Mouse (Mus musculus) small intestine, adult 10 weeks (tissue): ENCODE data around the gene Prr11. TPM values are rescaled to one million over a fixed set of nuclear protein-coding genes. Genes with fewer than 3 reads are reported as not detected.

Experiments used
- polyA plus RNA-seq: library from polyadenylated mRNA; stranded (reverse); fragments of 350-450 nt; fragmentation: Illumina TruSeq; extraction: RNeasy Lipid Tissue Mini Kit (QIAGEN cat#74804); gene quantifications from one replicate; pipeline ENCODE4 v1.2.3, GENCODE M21; 2014; ENCODE audit warnings: low replicate concordance

Prr11 gene
- 15.3 TPM for polyA plus RNA-seq

DNA sequence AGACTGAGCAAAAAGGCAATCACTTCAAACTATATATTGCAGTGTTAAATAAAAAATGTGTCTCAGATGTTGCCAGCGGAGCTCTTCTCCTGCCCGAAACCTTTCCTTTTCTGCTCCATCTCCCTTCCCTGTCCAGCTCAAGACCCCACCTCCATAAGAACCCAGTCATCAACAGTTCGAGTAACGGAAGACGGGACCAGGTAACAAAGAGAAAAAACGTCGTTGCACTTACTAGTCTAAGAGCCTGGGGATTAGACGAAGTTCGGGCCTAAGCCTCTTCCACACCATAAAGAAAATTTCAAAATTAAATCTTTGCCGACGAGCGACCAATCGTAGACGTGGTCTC is at the start of gene Prr11:
Gene Prr11 (minus strand): TSS at position 300 of the 346 bp plus-strand sequence.

DNA sequence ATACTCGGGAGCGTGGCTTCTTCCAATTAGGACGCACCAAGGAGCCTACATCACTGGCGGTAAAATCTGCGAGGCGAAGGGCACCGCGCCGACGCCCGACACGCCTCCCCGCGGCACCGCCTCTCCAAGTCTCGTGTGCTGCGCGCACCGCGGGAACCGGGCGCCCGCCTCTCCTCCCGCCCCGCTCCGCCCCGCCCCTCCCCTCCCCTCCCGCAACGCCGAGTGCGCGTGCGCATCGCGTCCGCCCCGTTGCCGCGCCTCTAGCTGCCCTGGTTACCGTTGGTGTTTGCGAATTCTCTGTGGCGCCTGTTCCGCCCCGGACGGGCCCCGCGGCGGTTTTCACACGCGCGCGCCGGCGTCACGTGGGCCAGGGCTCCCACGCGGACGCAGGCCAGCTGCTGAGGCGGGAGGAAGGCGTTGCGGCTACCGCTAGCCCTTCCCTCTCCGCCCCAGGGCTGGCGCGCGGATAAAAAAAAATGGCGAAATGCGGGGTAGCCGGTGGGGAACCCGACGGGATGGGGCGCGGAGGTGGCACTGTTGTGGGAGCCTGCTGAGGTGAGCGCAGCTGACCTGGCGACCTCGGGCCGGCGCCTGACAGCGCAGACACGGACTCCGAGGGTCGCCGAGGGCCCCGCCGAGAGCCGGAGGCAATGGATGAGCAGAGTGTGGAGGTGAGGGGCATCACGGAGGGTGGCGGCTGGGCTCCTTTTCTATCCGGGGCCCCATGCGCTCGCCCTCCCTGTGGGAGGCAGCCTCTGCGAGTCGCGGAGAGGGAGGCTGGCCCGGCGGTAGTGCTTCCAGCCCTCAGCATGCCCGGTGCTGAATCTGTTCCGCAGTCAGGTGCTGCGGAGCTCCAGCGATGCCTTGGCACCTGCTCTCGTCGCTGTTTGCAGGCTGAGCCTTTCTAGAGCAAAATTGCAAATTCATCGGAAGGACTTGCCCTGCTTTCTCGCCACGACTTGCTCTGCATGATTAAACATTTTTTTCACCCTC is 18.6 kb upstream of the Prr11 start, which contains the start of gene Trim37:
Gene Trim37 (plus strand): TSS at position 254 of the 993 bp plus-strand sequence.

DNA sequence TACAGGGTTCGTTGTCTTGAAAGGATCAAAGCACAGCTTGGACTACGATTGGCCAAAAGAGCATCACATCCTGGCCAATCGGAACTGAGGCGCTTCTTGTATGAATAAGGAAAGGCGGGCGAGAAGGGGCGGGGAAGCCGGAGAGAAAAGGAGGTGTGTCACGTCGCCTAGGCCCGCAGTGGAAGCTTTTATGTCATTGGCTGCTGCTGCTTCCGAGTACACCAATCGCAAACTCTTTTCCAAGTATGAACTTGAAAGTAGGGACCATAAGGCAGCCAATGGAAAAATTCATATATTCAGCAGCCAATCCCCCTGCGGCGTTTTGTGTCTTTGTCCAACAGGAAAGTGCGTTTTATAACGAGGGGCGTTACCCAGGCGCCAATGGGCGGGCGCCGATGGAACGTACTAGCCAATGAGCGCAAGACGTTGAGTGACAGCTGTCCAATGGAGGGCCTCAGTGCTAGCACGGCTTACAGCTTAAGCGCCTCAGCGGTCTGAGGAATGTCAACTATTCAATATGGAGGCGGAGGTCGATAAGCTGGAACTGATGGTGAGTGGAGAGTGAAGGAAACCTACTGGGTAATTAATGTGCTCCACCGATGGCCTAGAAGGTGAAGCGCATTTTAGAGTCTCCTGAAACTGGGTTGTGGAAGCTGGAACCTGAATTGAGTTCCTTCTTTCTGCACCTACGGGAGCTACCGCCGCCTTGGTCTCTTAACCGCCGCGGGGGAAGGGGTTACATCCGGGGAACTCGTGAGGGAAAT is 429 bp upstream of the Prr11 start, which contains the start of gene Ska2:
Gene Ska2 (plus strand): TSS at position 480 of the 764 bp plus-strand sequence.

DNA sequence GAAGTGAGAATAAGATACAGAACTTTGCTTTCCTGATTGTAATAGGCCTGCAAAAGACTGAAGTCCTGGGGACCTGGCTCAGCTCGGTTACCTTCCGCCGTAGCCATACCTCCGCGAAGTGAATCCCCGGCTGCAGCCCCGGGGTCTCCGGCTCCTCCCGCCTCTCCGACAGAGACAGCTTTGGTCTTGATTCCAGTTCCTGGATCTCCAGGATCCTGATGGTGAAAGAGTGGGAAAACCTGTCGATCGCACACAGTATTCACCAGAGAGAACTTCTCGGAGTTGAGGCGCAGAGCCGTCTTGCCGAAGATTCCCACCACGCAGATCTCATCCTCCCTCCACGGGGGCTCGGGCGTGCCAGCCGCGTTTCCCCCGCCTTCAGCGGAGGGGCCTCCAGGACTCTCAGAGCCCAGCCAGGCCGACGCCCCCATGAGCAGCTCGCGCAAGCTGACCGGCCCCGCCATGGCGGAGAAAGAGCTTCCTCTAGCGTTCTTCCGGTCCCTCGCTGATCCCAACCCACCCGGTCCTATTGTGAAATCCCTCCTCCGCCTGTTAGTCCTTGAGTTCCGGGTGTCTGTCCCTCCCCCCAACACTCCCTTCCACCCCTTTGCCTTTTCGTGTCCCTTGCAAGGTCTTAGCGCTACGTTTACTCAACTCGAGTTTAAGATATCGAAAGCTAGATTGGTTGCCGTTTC is 22.1 kb downstream of the Prr11 start, which contains the start of gene Smg8:
Gene Smg8 (minus strand): TSS at position 485 of the 695 bp plus-strand sequence.

DNA sequence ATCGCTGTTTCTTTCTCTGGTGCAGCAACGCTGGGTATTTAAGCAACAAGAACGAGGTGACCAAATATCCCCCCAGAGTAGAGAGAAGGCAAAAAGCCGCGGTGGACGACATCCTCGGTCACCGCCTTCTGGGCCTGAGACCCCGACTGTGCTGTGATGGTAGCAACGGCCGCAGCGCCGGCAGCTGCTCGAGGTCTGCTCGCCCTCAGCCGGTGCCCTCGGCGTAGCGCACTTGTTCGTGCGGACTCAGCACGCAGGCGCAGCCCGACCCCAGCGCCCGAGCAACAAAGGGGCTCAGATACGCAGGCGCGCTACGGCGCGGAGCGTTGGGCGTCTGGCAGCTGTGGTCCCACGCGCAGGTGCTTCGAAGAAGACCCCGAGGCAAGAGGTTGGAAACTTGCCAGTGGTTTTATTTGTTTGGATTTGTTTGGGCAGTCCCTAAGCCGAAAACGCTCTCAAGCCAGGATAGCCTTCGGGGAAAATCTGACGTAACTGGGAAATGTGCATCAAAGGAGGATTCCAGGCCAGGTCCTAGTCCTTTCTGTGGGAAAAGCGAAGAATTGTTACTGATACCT is 34.6 kb downstream of the Prr11 start, which contains the start of gene Gdpd1:
Gene Gdpd1 (minus strand): TSS at position 197 of the 575 bp plus-strand sequence.

Other genes with a start within 250 kb of the Prr11 start
- 29.1 TPM for gene Ypel2, start 115.0 kb downstream of the Prr11 start, polyA plus RNA-seq
- 155 TPM for gene Gdpd1, start 34.6 kb downstream of the Prr11 start, polyA plus RNA-seq
- gene Smg8, start 21.9 kb downstream of the Prr11 start, polyA plus RNA-seq = 4.4 TPM
- gene Ska2, start 526 bp upstream of the Prr11 start, polyA plus RNA-seq = 23.0 TPM
- 13.2 TPM for gene Trim37, start 18.4 kb upstream of the Prr11 start, polyA plus RNA-seq